Mouse (Mus musculus): ENCODE measurements around the gene Tmub2. TPM values are rescaled to one million over a fixed set of nuclear protein-coding genes. Genes with fewer than 3 reads are reported as not detected.

The Tmub2 gene
- polyA plus RNA-seq, 2 experiments, result 52.6 to 59.9 TPM

- H3K36me3 ChIP-seq (ENCODE audit: control insufficient read depth, insufficient read depth, low read length), result peaks cover 3% of the 10 kb centered on the region
- ATAC-seq (ENCODE audit: low FRiP score, low read depth) (peak; percentile 34; the same call in 1 of the 2 replicates), DNase-seq (ENCODE audit: low spot score) (peak; percentile 86)
- H3K27me3 ChIP-seq (ENCODE audit: control insufficient read depth, insufficient read depth, low read length), result no peaks in the 10 kb centered on the region
- TF ChIP-seq POLR2A (IDR thresholded peaks at IDR 0.05; ENCODE audit: borderline replicate concordance, extremely low read depth, insufficient read depth, insufficient read length), result peak; percentile 83; the same call in 1 of the 2 replicates
- H3K9me3 ChIP-seq (ENCODE audit: control insufficient read depth, low read length), result no peaks in the 10 kb centered on the region
- H3K4me3 ChIP-seq (replicated peaks; ENCODE audit: low read length), result peak overlapping the region; percentile 100
- peak overlapping the region; percentile 99 for H3K9ac ChIP-seq (ENCODE audit: low read depth, low read length, severe bottlenecking)
- H3K4me1 ChIP-seq (ENCODE audit: control insufficient read depth, insufficient read depth, low read length), result peaks cover 9% of the 10 kb centered on the region
- under 1% methylated on average over 38 of the region's 38 CpGs for WGBS
- peak overlapping the region; percentile 98 for H3K27ac ChIP-seq (replicated peaks; ENCODE audit: low read depth, low read length)
- H3K4me2 ChIP-seq (replicated peaks; ENCODE audit: low read depth, low read length, severe bottlenecking), result peak overlapping the region; percentile 94
Measured at GRCm38 (mm10) chr11:102319941-102320685, 35.4 kb downstream of the Tmub2 start.

- Histone ChIP-seq H3K36me3 (ENCODE audit: control insufficient read depth, insufficient read depth, low read length) (no peaks in the 10 kb centered on the region), H3K4me3 (replicated peaks; ENCODE audit: low read length) (peak overlapping the region; percentile 100), H3K27ac (replicated peaks; ENCODE audit: low read depth, low read length) (peak overlapping the region; percentile 98), H3K4me2 (replicated peaks; ENCODE audit: low read depth, low read length, severe bottlenecking) (peak overlapping the region; percentile 94), H3K27me3 (ENCODE audit: control insufficient read depth, insufficient read depth, low read length) (no peaks in the 10 kb centered on the region), H3K9ac (ENCODE audit: low read depth, low read length, severe bottlenecking) (peak overlapping the region; percentile 99), H3K9me3 (ENCODE audit: control insufficient read depth, low read length) (no peaks in the 10 kb centered on the region), H3K4me1 (ENCODE audit: control insufficient read depth, insufficient read depth, low read length) (peaks cover 8% of the 10 kb centered on the region)
- DNase-seq (ENCODE audit: low spot score) (peak; percentile 87), ATAC-seq (ENCODE audit: low FRiP score, low read depth) (no peak)
- WGBS, result 8% methylated on average over 10 of the region's 10 CpGs
- peak; percentile 19; the same call in 1 of the 2 replicates for TF ChIP-seq POLR2A (IDR thresholded peaks at IDR 0.05; ENCODE audit: borderline replicate concordance, extremely low read depth, insufficient read depth, insufficient read length)
Measured at GRCm38 (mm10) chr11:102320686-102321005, 35.9 kb downstream of the Tmub2 start.

- no peaks in the 10 kb centered on the region for H3K4me1 ChIP-seq (ENCODE audit: control insufficient read depth, insufficient read depth, low read length)
- no peak overlapping the region for H3K9ac ChIP-seq (ENCODE audit: low read depth, low read length, severe bottlenecking)
- no peak overlapping the region for H3K4me2 ChIP-seq (replicated peaks; ENCODE audit: low read depth, low read length, severe bottlenecking)
- ATAC-seq (ENCODE audit: low FRiP score, low read depth), result no peak
- DNase-seq (ENCODE audit: low spot score), result no peak
- no peaks in the 10 kb centered on the region for H3K36me3 ChIP-seq (ENCODE audit: control insufficient read depth, insufficient read depth, low read length)
- no peak for TF ChIP-seq POLR2A (IDR thresholded peaks at IDR 0.05; ENCODE audit: borderline replicate concordance, extremely low read depth, insufficient read depth, insufficient read length)
- WGBS, result 69% methylated on average over 6 of the region's 6 CpGs
- no peaks in the 10 kb centered on the region for H3K27me3 ChIP-seq (ENCODE audit: control insufficient read depth, insufficient read depth, low read length)
- no peaks in the 10 kb centered on the region for H3K9me3 ChIP-seq (ENCODE audit: control insufficient read depth, low read length)
- no peak overlapping the region for H3K4me3 ChIP-seq (replicated peaks; ENCODE audit: low read length)
- H3K27ac ChIP-seq (replicated peaks; ENCODE audit: low read depth, low read length), result no peak overlapping the region
Measured at GRCm38 (mm10) chr11:102321931-102322330, 37.2 kb downstream of the Tmub2 start.

GRCm38 (mm10) chr11:102323516-102323915, 38.8 kb downstream of the Tmub2 start:
- 81% methylated on average over 1 of the region's 1 CpGs for WGBS
- H3K9ac ChIP-seq (ENCODE audit: low read depth, low read length, severe bottlenecking), result no peak overlapping the region

GRCm38 (mm10) chr11:102327250-102327649, 42.5 kb downstream of the Tmub2 start:
- Histone ChIP-seq H3K9ac (ENCODE audit: low read depth, low read length, severe bottlenecking) (no peak overlapping the region), H3K4me3 (replicated peaks; ENCODE audit: low read length) (no peak overlapping the region), H3K27ac (replicated peaks; ENCODE audit: low read depth, low read length) (no peak overlapping the region), H3K9me3 (ENCODE audit: control insufficient read depth, low read length) (no peaks in the 10 kb centered on the region), H3K4me2 (replicated peaks; ENCODE audit: low read depth, low read length, severe bottlenecking) (no peak overlapping the region), H3K36me3 (ENCODE audit: control insufficient read depth, insufficient read depth, low read length) (no peaks in the 10 kb centered on the region), H3K27me3 (ENCODE audit: control insufficient read depth, insufficient read depth, low read length) (no peaks in the 10 kb centered on the region), H3K4me1 (ENCODE audit: control insufficient read depth, insufficient read depth, low read length) (no peaks in the 10 kb centered on the region)
- no peak for ATAC-seq (ENCODE audit: low FRiP score, low read depth)
- no peak for DNase-seq (ENCODE audit: low spot score)
- TF ChIP-seq POLR2A (IDR thresholded peaks at IDR 0.05; ENCODE audit: borderline replicate concordance, extremely low read depth, insufficient read depth, insufficient read length), result no peak
- 67% methylated on average over 5 of the region's 5 CpGs for WGBS

More at GRCm38 (mm10) chr11:102323516-102323915, 38.8 kb downstream of the Tmub2 start:
- Histone ChIP-seq H3K27ac (replicated peaks; ENCODE audit: low read depth, low read length) (no peak overlapping the region), H3K36me3 (ENCODE audit: control insufficient read depth, insufficient read depth, low read length) (no peaks in the 10 kb centered on the region), H3K4me2 (replicated peaks; ENCODE audit: low read depth, low read length, severe bottlenecking) (no peak overlapping the region), H3K27me3 (ENCODE audit: control insufficient read depth, insufficient read depth, low read length) (no peaks in the 10 kb centered on the region), H3K4me1 (ENCODE audit: control insufficient read depth, insufficient read depth, low read length) (no peaks in the 10 kb centered on the region), H3K4me3 (replicated peaks; ENCODE audit: low read length) (no peak overlapping the region), H3K9me3 (ENCODE audit: control insufficient read depth, low read length) (no peaks in the 10 kb centered on the region)
- ATAC-seq (ENCODE audit: low FRiP score, low read depth) (no peak), DNase-seq (ENCODE audit: low spot score) (no peak)
- TF ChIP-seq POLR2A (IDR thresholded peaks at IDR 0.05; ENCODE audit: borderline replicate concordance, extremely low read depth, insufficient read depth, insufficient read length), result no peak

Measured in limb, embryonic 14.5 days (tissue).